Mouse (Mus musculus) spleen, adult 2 months (tissue): ENCODE results near the gene Rps6kc1. TPM values are rescaled to one million over a fixed set of nuclear protein-coding genes. Genes with fewer than 3 reads are reported as not detected.
"Not testable (repeated sequence)": the region's sequence is repeated elsewhere in the genome, so short reads cannot be mapped to it uniquely, and the experiment has no call there.

Source experiments
- DNase-seq, 2 experiments: peaks; one replicate each; pipeline versions ENCODE4 v3.0.0 to v3.0.0-alpha.2; 2012 to 2021; ENCODE audit warnings: low spot score in 2 of 2, low read depth in 1 of 2
- H3K27ac ChIP-seq: fragments of 200-500 bp; 2 replicates; pipeline ENCODE4 v1.5.1; 2012; ENCODE audit warnings: low read length, inconsistent platforms; ENCODE audit not compliant: insufficient read depth
- H3K27me3 ChIP-seq: fragments of 200-500 bp; 2 replicates; pipeline ENCODE4 v1.6.1; 2012; ENCODE audit warnings: mild to moderate bottlenecking, moderate library complexity, low read length, inconsistent platforms; ENCODE audit not compliant: control insufficient read depth, insufficient read depth
- H3K36me3 ChIP-seq: fragments of 200-500 bp; 2 replicates; pipeline ENCODE4 v1.6.1; 2012; ENCODE audit warnings: mild to moderate bottlenecking, low read length, inconsistent platforms; ENCODE audit not compliant: control insufficient read depth, insufficient read depth
- H3K4me1 ChIP-seq: fragments of 200-500 bp; 2 replicates; pipeline ENCODE4 v1.6.1; 2011; ENCODE audit warnings: inconsistent platforms; ENCODE audit not compliant: control insufficient read depth, insufficient read depth, insufficient read length
- H3K4me3 ChIP-seq: fragments of 200-500 bp; 2 replicates; pipeline ENCODE4 v1.5.1; 2011; ENCODE audit warnings: mild to moderate bottlenecking, inconsistent platforms; ENCODE audit not compliant: insufficient read depth, insufficient read length; ENCODE audit errors: extremely low read depth
- CTCF ChIP-seq: fragments of 200-500 bp; IDR thresholded peaks from 2 replicates; pipeline ENCODE4 v1.5.1; 2011; ENCODE audit warnings: mild to moderate bottlenecking, inconsistent platforms; ENCODE audit not compliant: insufficient read depth, insufficient read length, insufficient replicate concordance; ENCODE audit errors: extremely low read depth
- POLR2A ChIP-seq: fragments of 200-500 bp; IDR thresholded peaks from 2 replicates; pipeline ENCODE4 v1.6.1; 2011; ENCODE audit warnings: low read depth, low read length, inconsistent platforms
- WGBS: fragments of 180-500 bp; shearing (Covaris S2); methylation state at CpG from one replicate; pipeline ENCODE4 v1.1.7; 2018; 5-methylcytosine and 5-hydroxymethylcytosine counted together
- polyA plus RNA-seq: library from polyadenylated mRNA; depleted of rRNA; stranded (reverse); fragments of >200 nt; gene quantifications from 2 replicates; pipeline ENCODE4 v1.2.3, GENCODE M21; 2012

The Rps6kc1 gene
- polyA plus RNA-seq, 1 experiment: 6.4 TPM

GRCm38 (mm10) chr1:190927311-190927710 is 15.7 kb upstream of the Rps6kc1 start:
- H3K27ac ChIP-seq: no peak overlapping the region
- no peaks in the 10 kb centered on the region for H3K36me3 ChIP-seq
- WGBS: 93% methylated on average over 3 of the region's 3 CpGs
- peaks cover 5% of the 10 kb centered on the region for H3K4me1 ChIP-seq
- DNase-seq: no peak
- no peak overlapping the region for H3K4me3 ChIP-seq
- TF ChIP-seq POLR2A (no peak), CTCF (no peak)
- no peaks in the 10 kb centered on the region for H3K27me3 ChIP-seq

GRCm38 (mm10) chr1:190924812-190925211 is 13.2 kb upstream of the Rps6kc1 start, which contains the start of gene Angel2:
Gene Angel2, plus strand, starts transcription at chr1:190925112.
- H3K27ac ChIP-seq, DNase-seq: not testable (repeated sequence)

GRCm38 (mm10) chr1:190919725-190920469 is 8.3 kb upstream of the Rps6kc1 start:
- DNase-seq: no peak
- Histone ChIP-seq H3K27me3 (no peaks in the 10 kb centered on the region), H3K27ac (no peak overlapping the region), H3K4me1 (no peaks in the 10 kb centered on the region), H3K4me3 (no peak overlapping the region), H3K36me3 (no peaks in the 10 kb centered on the region)
- TF ChIP-seq CTCF: no peak
- no peak for TF ChIP-seq POLR2A
- 81% methylated on average over 8 of the region's 8 CpGs for WGBS

More at GRCm38 (mm10) chr1:190924812-190925211, 13.2 kb upstream of the Rps6kc1 start, which contains the start of gene Angel2:
- H3K4me1 ChIP-seq, H3K4me3 ChIP-seq, H3K27me3 ChIP-seq, H3K36me3 ChIP-seq: not testable (repeated sequence)
- WGBS: 87% methylated on average over 3 of the region's 3 CpGs

- no peaks in the 10 kb centered on the region for H3K36me3 ChIP-seq
- no peaks in the 10 kb centered on the region for H3K27me3 ChIP-seq
- TF ChIP-seq CTCF (no peak), POLR2A (no peak)
- no peak overlapping the region for H3K27ac ChIP-seq
- H3K4me1 ChIP-seq: no peaks in the 10 kb centered on the region
- no peak overlapping the region for H3K4me3 ChIP-seq
- 40% methylated on average over 7 of the region's 7 CpGs for WGBS
- no peak for DNase-seq
Measured at GRCm38 (mm10) chr1:190918938-190919337, 7.4 kb upstream of the Rps6kc1 start.

- Histone ChIP-seq H3K27ac (no peak overlapping the region), H3K27me3 (no peaks in the 10 kb centered on the region), H3K4me1 (peaks cover 7% of the 10 kb centered on the region; the same call in 1 of the 2 replicates), H3K4me3 (no peak overlapping the region), H3K36me3 (no peaks in the 10 kb centered on the region)
- 72% methylated on average over 1 of the region's 1 CpGs for WGBS
- TF ChIP-seq POLR2A (no peak), CTCF (no peak)
- DNase-seq: no peak
Measured at GRCm38 (mm10) chr1:190912623-190913022, 1.1 kb upstream of the Rps6kc1 start.

GRCm38 (mm10) chr1:190910836-190911235 is 734 bp downstream of the Rps6kc1 start:
- WGBS: 39% methylated on average over 6 of the region's 6 CpGs
- TF ChIP-seq CTCF: no peak
- TF ChIP-seq POLR2A: no peak
- H3K4me3 ChIP-seq: peak overlapping the region; percentile 78
- peaks cover 7% of the 10 kb centered on the region; the same call in 1 of the 2 replicates for H3K4me1 ChIP-seq
- H3K27ac ChIP-seq: no peak overlapping the region
- DNase-seq: no peak
- H3K27me3 ChIP-seq: no peaks in the 10 kb centered on the region
- H3K36me3 ChIP-seq: no peaks in the 10 kb centered on the region

- H3K27ac ChIP-seq: no peak overlapping the region
- no peak overlapping the region for H3K4me3 ChIP-seq
- no peaks in the 10 kb centered on the region; the same call in none of the 2 replicates for H3K36me3 ChIP-seq
- TF ChIP-seq CTCF (no peak), POLR2A (no peak)
- H3K4me1 ChIP-seq: no peaks in the 10 kb centered on the region
- DNase-seq: no peak
- WGBS: 94% methylated on average over 16 of the region's 16 CpGs
- H3K27me3 ChIP-seq: no peaks in the 10 kb centered on the region
Measured at GRCm38 (mm10) chr1:190904714-190905113, 6.9 kb downstream of the Rps6kc1 start.
